Mouse (Mus musculus) left cerebral cortex, postnatal 10 days (tissue): ENCODE measurements at regions not wholly inside any gene's neighbourhood (a gene's known extent, or its start where the extent isn't known, plus 50 kb on each side); places are given as distances from the start of the nearest gene placed in this dataset.
A peak's percentile ranks its signal among the peaks of the same experiment; 100 is the strongest.

Experiments used
- DNase-seq, 2 experiments: peaks; one replicate each; pipeline ENCODE4 v3.0.0; 2021 to 2022; ENCODE audit warnings: low spot score in 2 of 2, mixed read lengths in 1 of 2; ENCODE audit errors: extremely low spot score in 1 of 2
- intact Hi-C: fragments of 180-260 bp; cut with DNase I; formaldehyde crosslinking; loops from one replicate; pipeline ENCODE4 v1.15.1; 2025

DNA sequence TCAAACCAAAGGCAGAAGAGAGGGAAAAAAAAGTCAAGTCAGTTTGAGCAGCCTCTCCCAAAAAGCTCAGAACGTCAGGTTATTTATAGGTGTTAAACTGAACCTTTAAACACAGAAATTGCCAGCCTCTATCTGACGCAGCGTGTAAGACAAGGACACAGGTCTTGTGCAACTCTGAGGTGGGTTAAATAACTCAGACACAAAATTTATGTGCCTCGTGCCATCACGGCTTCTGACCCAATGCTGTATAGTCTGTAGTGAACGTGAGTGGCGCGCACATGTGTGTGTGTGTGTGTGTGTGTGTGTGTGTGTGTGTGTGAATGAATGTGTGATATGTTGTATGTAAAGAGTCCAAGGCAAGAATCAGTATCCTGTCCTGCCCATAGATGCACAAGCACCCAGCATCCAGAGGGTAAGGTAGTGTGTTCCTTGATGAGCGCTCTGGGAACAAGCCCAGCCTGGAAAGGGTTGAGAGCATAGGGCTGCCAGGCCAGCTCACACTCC, 172.8 kb downstream of the Efnb2 start:
- intact Hi-C loops = no loop called here
- DNase-seq = no peak

DNA sequence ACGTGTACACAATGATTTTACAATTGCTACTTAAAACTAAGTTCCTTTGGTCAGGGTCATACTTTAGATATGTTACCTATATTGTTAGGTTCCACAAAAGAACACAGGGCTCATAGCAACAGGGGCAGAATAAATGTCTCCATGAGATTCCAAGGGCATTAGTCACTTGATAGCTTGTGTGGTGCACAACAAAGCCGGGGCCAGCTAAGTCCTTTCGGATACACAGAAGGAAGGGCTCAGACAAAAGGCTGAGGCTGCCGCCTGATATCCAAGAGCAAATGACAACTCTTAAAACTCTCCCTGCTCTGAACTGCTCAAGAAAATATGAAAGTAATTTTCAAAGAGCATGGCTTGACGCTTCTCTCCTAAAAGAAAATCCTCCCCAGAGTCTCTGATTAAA, 173.3 kb downstream of the Efnb2 start:
- intact Hi-C loops = no loop called here

DNA sequence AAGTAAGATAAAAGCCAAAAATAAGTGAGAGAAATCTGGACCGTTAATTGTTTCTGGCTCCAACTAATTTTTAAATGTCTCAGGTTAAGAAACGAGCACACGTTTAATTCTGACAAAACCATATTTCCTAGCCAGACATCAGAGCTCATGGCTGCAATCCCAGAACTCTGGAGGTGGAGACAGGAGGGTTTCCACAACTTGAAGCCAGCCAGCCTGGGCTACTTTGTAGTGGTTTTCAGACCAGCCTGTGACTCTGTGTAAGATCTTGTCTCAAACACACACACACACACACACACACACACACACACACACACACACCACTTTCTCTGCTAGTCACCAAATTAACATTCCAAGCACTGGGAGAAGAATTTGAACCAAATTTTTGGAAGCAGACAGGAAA, 174.2 kb downstream of the Efnb2 start:
- DNase-seq = no peak
- intact Hi-C loops = no loop called here

More for the DNA sequence above, 173.3 kb downstream of the Efnb2 start:
- DNase-seq = no peak

DNA sequence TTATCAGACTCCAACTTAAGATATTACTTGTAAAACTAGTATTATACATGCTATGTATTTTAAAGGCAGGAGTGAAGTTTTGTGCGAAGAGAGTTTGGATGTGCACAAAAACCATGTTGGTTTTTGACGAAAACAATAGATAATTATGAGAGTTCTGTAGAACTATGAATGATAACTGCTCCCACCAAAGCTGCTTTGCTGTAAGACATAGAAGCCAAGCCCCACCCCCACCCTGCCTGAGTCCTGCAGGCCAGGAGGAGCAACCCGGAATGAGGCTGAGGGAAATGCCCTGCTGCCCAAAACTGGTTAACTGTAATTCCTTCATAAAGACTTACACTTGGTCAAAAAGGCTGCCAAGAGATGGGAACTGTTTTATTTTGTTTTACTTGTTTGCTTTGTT, 175.8 kb downstream of the Efnb2 start:
- no peak for DNase-seq
- intact Hi-C loops = no loop called here

DNA sequence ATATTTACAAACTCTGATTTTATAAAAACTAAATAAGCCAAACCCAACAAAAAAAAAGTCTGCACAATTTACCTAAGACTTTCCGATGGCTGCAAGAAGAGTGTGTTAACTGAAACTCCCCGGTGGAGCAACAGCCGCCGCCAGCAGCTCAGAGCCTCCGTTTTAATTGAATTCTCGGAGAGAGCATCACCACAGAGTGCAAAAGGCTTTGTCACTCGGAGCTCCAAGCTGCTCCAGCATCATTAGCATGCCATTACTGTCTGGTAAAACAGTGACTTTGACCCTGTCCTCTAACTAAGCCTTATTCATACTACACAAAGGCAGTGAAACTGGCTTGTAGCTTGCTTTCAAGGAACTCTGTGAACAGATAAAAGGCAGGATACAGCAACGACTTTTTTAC, 176.5 kb downstream of the Efnb2 start:
- no peak for DNase-seq
- intact Hi-C loops = no loop called here

DNA sequence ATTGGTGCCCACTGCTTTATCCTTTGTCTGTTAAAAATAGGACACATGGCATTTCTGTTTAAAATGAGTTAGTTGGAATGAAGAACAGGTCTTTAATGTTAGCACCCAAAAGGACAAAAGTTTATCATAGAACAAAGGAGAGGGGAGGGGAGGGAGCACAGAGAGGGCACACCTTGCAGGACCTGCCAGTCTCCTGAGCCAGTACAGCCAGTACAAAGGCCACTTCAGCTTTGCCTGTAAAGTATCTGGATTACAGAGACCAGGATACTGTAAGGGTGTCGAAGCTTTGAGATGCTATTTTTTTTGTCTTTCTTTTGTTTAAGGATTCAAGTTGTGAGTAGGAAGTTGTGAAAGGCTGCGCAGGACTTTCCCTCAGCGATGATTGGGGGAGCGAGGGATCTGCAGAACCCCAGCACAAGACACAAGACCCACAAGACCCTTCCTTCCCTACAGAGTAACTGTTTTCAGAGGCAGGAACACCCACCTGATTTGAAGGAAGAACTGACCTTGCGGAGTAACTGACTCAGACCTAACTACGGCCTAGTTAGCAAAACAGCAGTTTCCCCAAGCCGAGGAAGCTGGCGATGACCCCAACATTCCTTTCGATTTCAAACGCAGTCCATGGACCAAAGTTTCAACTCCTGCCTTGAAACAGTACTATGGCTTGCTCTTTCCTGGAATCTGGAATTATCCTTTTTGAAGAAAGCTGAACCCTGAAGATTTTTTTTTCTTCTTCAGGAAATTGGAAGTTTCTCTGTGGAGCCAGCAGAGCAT, 178.1 kb downstream of the Efnb2 start:
- intact Hi-C loops = no loop called here
- DNase-seq = no peak

DNA sequence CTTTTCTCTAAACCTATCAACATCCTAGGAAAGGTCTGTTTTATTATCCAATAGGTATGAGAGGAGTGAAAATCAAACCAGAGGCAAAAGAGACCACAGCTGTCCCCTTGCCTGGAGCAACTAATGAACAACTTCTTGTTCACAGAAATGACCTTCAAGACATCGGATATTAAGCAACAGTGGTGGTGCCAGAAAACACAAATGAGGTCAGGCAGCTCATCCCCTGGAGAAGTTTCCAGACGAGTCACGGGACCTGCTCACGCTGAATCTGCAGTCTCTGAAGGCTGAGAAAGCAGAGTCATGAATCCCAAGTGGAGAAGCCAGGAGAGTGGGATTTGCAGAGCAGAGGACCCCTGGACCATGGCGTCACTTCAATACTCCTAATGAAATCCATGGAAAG, 183.6 kb downstream of the Efnb2 start:
- DNase-seq = no peak
- intact Hi-C loops = no loop called here

DNA sequence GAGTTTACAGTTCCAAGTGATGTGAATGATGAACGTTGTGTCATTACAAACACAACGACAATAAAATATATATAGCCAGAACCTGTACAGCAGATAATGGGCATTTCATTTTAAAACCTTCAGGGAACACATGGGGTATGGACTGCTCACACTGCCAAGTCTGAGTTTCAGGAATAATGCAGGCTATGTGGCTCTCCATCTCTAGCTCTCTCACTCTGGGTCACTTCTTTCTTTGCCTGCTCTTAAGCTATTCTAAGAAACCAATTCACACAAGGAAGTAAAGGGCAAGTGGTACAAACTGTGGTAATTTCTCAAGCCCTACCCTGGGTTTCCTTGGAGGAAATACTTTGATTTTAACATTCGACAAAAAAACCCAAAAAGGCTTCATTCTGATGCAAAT, 192.5 kb downstream of the Efnb2 start:
- intact Hi-C loops = no loop called here
- DNase-seq = no peak

DNA sequence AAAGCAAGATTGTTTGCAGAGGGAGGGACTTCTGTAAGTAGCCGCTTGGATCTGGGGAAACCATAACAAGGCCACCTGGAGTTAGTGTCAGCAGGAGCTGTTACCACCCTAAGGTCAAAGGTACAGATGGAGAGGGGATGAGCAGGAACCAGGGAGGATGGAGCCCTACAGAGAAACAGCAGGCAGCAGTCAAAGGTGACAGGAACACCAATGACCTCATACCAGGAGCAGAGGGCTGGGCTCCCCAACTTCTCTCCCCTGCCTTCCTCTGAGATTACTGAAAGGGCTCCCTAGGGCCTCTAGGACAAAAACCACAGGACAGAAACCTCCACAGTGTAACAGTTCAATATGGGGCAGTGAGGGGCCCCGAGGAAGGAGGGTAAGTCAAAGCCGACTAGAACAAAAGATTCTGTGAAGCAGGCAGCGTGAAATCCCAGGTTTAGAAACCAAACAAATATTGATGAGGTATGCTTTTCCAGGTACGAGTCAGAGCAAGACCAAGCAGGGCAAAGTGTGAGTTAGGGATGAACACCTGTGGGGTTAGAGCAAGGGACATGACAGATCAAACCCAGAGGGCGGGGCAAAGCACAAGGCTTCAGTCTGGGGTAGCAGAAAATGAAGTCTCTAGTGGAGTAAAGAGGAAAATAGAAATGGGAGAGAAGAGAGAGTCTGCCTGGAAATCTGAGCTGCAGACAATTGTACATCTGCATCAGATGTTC, 194.4 kb downstream of the Efnb2 start:
- no peak for DNase-seq
- intact Hi-C loops = no loop called here

DNA sequence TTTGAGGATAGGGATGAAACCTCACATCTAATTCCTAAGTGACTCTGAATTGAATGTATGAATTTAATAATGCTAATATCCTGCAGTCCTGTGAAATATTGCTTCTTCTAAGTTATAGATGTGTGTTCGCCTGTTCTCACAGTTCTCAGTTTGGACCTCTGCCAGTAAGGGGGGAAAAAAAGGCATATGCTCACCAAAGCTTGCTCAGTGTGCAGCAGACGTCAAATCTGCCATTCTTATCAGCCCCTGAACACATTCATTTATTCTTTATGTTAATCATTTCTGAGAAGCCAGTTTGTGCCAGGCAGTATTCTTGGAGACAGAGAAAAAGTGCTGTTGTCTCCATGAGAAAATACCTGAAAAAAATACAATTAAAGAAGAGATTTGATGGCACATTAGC, 198.6 kb downstream of the Efnb2 start:
- DNase-seq = no peak
- intact Hi-C loops = no loop called here

DNA sequence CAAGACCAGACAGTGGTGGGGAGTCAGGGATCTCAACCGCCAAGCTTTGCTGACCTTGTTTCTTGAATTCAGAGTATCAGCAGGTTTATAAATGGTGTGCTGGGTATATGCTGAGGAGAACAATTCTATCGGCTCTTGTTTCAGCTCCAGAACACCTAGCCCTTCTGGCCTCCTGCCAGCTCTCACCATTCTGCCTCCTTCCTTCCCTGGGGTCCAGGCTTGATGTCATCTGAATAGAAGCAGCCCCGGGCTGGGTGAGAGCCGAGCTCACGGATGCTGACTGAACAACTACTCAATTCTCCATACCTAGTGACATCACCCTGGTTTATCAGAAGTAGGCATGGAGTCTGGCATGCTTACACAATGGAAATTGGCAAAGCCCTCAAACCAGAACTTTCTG, 203.5 kb downstream of the Efnb2 start:
- intact Hi-C loops = no loop called here
- peak in 1 of 2 experiments; percentile 32 for DNase-seq

DNA sequence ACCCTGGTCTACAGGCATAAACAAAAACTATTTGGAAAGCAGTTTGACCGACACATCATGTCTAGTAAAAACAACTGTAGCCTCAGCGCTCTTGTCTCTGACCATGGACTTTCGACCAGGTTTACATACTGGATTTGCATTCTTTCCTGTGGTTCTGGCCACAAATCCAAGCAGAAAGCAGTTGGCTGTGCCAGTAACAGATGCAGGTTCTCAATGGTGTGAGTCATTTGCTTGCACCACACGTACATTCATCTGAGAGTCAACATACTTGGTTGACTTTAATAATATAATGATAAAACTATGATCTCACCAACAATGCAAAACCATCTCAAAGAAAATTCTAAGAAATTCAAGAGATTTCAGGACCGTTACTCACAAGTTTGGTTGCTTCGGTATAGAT, 207.1 kb downstream of the Efnb2 start:
- no peak for DNase-seq
- intact Hi-C loops = no loop called here

DNA sequence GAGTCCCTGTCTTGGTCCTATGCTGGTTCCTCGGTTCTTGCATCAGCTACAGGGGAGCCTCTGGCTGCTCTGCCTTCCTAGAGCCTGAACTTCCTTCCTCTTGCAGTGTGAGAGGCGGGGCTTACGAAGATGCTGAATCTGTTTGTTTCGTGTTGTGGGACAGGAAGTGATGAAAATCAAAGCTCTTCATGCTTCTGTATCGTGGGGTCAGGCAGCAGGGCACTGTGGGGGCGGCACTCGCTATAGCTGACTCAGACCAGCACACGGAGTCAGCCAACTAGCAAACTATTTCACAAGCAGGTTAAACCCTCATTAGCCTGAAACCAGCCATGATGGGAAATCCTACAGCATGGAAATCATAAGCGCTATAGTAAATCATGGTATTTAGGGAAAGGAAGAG, 208.8 kb downstream of the Efnb2 start:
- peak in 1 of 2 experiments; percentile 59 for DNase-seq
- intact Hi-C loops = no loop called here

DNA sequence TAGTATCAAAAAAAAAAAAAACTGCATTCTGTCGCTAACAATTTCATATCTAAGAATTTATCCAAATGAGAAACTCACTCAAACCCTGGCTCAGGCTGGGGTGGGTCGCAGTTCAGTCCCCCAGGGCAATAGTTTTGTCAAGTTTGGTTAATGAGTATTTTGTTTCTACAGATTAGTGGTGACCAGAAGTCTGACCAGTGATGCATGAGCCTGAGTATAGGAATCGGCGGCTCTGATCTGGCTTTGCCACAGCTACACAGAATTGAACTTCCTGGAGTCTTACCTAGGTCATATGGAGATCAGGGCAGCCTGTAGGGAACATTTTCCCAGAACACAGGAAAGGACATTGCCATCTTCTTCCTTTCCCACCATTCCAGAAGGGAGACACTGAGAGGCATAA, 212.1 kb downstream of the Efnb2 start:
- intact Hi-C loops = no loop called here

DNA sequence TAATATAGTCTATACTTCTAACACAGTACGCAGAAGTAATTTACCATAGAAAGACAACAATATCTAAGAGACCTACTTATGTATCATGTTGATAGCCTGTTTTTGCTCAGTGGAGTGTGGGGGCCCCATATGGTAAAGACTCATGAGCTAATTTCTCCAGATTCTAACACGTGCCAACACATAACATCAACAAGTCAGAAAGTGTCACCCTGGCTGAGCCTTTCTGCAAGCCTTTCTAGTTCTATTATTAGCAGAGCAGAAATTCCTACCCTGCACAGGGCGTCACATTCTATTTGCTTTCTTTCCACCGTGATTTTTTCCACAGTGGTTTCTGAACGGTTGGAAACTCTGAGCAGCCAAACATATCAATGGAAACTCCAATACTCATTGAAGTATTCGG, 219.5 kb downstream of the Efnb2 start:
- intact Hi-C loops = no loop called here
- DNase-seq = no peak

More for the DNA sequence above, 212.1 kb downstream of the Efnb2 start:
- no peak for DNase-seq

DNA sequence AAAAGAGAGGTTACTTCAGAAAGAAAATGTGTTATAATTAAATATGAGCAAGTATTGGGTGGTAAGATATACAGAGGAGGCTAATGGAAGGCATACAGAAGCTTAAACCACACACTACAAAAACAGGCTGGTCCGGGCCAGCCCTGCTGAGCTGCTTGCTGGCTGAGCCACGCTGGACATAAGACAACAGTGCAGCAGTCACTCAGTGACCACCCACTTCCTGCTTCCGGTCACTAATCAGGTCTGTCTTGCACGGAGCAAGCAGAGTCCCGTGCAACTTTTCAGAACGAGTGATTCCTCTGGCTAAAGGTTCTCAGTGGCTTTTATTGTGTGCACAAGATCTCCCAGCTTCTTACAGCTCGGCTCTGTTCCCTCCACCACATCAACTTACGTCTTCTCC, 220.1 kb downstream of the Efnb2 start:
- DNase-seq = no peak
- intact Hi-C loops = no loop called here

DNA sequence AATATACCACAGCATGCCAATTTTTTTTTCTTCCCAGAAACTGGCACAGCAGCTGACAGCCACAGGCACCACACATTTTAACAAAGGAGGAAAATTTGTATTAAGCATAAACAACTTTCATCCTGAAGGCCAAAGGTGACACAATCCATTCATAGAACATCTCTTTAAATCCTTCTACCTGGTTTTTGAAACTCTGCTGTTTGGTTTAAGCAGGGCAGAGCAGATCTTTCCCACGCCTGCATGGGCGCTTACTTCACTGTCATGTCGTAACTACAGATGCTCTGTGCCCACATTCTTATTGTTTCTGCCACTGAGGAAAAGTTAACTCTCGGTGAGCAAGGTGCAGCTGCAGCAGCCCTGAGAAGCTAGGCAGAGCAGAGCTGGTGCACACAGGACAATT, 234.8 kb downstream of the Efnb2 start:
- intact Hi-C loops = no loop called here
- DNase-seq = no peak

DNA sequence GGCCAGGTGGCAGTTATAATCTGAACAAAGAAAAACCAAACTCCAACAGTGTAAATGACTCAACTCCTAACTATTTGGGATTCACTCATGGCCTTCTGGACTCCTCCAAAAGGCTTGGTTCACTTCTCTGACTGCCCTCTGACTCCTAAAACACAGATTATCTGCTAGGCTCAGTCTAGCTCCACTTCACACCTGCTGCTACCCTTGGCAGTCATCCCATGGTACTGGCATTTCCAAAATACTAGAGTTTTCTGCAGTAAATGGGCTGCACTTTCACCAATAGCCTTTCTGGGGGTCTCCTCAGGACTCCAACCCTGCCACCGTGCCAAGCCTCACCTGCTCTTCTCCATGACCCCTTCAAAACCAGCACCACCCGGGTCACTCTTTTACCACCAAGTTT, 237.6 kb downstream of the Efnb2 start:
- DNase-seq = no peak
- intact Hi-C loops = no loop called here

DNA sequence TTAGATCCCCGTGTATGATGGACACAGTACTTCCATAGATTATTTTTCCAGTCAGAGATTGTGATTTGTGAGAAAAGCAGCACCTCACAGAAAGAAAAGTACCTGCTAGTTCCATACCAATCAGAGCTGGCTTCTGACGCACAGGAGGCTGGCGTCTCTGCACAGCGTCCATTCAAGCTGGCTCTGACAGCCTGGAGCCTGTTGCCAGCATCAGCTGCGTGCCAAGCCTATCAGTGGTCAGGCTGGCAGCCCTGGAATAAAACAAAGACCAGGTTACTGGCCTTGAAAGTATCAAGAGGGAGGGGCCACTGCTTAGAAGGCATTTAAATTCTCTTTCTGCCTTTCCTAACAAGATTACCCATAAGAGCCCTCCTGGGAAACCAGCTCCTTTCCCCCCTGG, 239.3 kb downstream of the Efnb2 start:
- no peak for DNase-seq
- intact Hi-C loops = no loop called here
